Mouse (Mus musculus): ENCODE measurements around the gene Depdc5. TPM values are rescaled to one million over a fixed set of nuclear protein-coding genes. Genes with fewer than 3 reads are reported as not detected.
A peak's percentile ranks its signal among the peaks of the same experiment; 100 is the strongest.

The Depdc5 gene
- polyA plus RNA-seq, 1 experiment, result 15.5 TPM

GRCm38 (mm10) chr5:32995756-32996155, 132.3 kb downstream of the Depdc5 start:
- no peak overlapping the region for H3K4me3 ChIP-seq
- no peaks in the 10 kb centered on the region for H3K36me3 ChIP-seq (ENCODE audit: control insufficient read depth, insufficient read depth)
- no peaks in the 10 kb centered on the region for H3K79me2 ChIP-seq (ENCODE audit: control insufficient read depth, insufficient read depth)
- peaks cover 10% of the 10 kb centered on the region for H3K27me3 ChIP-seq (ENCODE audit: control insufficient read depth, insufficient read depth, insufficient read length)
- no peak overlapping the region for H3K4me2 ChIP-seq (ENCODE audit: low read depth)
- TF ChIP-seq SRF (IDR thresholded peaks at IDR 0.05; ENCODE audit: control insufficient read depth, insufficient read length, low read depth), result no peak
- TF ChIP-seq MAX (IDR thresholded peaks at IDR 0.05; ENCODE audit: low read depth), result no peak
- no peak for TF ChIP-seq POLR2AphosphoS2 (IDR thresholded peaks at IDR 0.05; ENCODE audit: insufficient read length, low read depth)
- TF ChIP-seq MYOD1 (IDR thresholded peaks at IDR 0.05; ENCODE audit: control insufficient read depth in 1 of 3, insufficient read length in 2 of 3, low read depth in 2 of 3), result no peak
- no peak for TF ChIP-seq CEBPB (IDR thresholded peaks at IDR 0.05; ENCODE audit: insufficient read depth, poor library complexity, severe bottlenecking)
- TF ChIP-seq TCF3 (IDR thresholded peaks at IDR 0.05; ENCODE audit: insufficient read length, low read depth), result no peak
- TF ChIP-seq MYOG (IDR thresholded peaks at IDR 0.05; ENCODE audit: control insufficient read depth in 1 of 3, insufficient read depth in 1 of 3, insufficient read length in 2 of 3, low read depth in 2 of 3), result no peak
- no peak for TF ChIP-seq REST (IDR thresholded peaks at IDR 0.05; ENCODE audit: insufficient read depth, insufficient read length)
- TF ChIP-seq POLR2A (IDR thresholded peaks at IDR 0.05; ENCODE audit: insufficient read length, low read depth), result no peak
- no peak for TF ChIP-seq TCF12 (IDR thresholded peaks at IDR 0.05; ENCODE audit: insufficient read depth, poor library complexity, severe bottlenecking)
- TF ChIP-seq E2F4 (IDR thresholded peaks at IDR 0.05; ENCODE audit: insufficient read depth), result no peak
- TF ChIP-seq USF1 (IDR thresholded peaks at IDR 0.05; ENCODE audit: low read depth), result no peak
- no peak overlapping the region for H3ac ChIP-seq (ENCODE audit: control insufficient read depth, insufficient read length)

- no peak for TF ChIP-seq E2F4 (IDR thresholded peaks at IDR 0.05; ENCODE audit: insufficient read depth)
- H3K27me3 ChIP-seq (ENCODE audit: control insufficient read depth, insufficient read depth, insufficient read length), result peaks cover 10% of the 10 kb centered on the region
- no peak overlapping the region for H3K4me2 ChIP-seq (ENCODE audit: low read depth)
- no peaks in the 10 kb centered on the region for H3K79me2 ChIP-seq (ENCODE audit: control insufficient read depth, insufficient read depth)
- H3K4me3 ChIP-seq, result no peak overlapping the region
- H3K36me3 ChIP-seq (ENCODE audit: control insufficient read depth, insufficient read depth), result no peaks in the 10 kb centered on the region
- no peak overlapping the region for H3ac ChIP-seq (ENCODE audit: control insufficient read depth, insufficient read length)
These were observed 133.1 kb downstream of the Depdc5 start for GRCm38 (mm10) chr5:32996560-32996959.

GRCm38 (mm10) chr5:32997686-32998085, 134.2 kb downstream of the Depdc5 start:
- Histone ChIP-seq H3ac (ENCODE audit: control insufficient read depth, insufficient read length) (no peak overlapping the region), H3K4me2 (ENCODE audit: low read depth) (no peak overlapping the region), H3K36me3 (ENCODE audit: control insufficient read depth, insufficient read depth) (no peaks in the 10 kb centered on the region), H3K4me3 (no peak overlapping the region), H3K27me3 (ENCODE audit: control insufficient read depth, insufficient read depth, insufficient read length) (peaks cover 10% of the 10 kb centered on the region), H3K79me2 (ENCODE audit: control insufficient read depth, insufficient read depth) (no peaks in the 10 kb centered on the region)
- TF ChIP-seq CEBPB (IDR thresholded peaks at IDR 0.05; ENCODE audit: insufficient read depth, poor library complexity, severe bottlenecking) (no peak), MYOG (IDR thresholded peaks at IDR 0.05; ENCODE audit: control insufficient read depth in 1 of 3, insufficient read depth in 1 of 3, insufficient read length in 2 of 3, low read depth in 2 of 3) (no peak), REST (IDR thresholded peaks at IDR 0.05; ENCODE audit: insufficient read depth, insufficient read length) (peak; percentile 8)

DNA sequence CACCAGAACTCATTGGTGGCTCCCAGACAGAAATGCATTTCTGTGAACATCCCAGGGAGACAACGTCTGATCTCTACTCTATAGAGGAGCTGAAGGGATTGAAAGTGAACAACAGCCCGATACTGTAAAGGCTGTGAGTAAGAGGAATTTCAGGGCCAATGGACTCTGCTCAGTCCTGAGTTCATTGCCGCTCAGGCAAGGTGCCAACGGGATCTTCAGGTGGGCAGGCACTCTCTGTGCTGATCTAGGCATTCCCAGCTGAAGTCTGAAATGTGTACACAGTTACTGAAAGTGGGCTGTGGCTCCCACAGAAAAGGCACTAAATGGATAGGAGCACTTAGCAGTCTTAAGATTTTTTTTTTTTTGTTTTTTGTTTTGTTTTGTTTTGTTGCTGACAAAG, 135.3 kb downstream of the Depdc5 start:
- peaks cover 10% of the 10 kb centered on the region for H3K27me3 ChIP-seq (ENCODE audit: control insufficient read depth, insufficient read depth, insufficient read length)
- H3ac ChIP-seq (ENCODE audit: control insufficient read depth, insufficient read length), result no peak overlapping the region
- no peak overlapping the region for H3K4me3 ChIP-seq
- no peak for TF ChIP-seq MAX (IDR thresholded peaks at IDR 0.05; ENCODE audit: low read depth)
- no peak for TF ChIP-seq POLR2AphosphoS2 (IDR thresholded peaks at IDR 0.05; ENCODE audit: insufficient read length, low read depth)
- TF ChIP-seq REST (IDR thresholded peaks at IDR 0.05; ENCODE audit: insufficient read depth, insufficient read length), result no peak
- no peak for TF ChIP-seq USF1 (IDR thresholded peaks at IDR 0.05; ENCODE audit: low read depth)
- TF ChIP-seq SRF (IDR thresholded peaks at IDR 0.05; ENCODE audit: control insufficient read depth, insufficient read length, low read depth), result no peak
- no peak for TF ChIP-seq MYOD1 (IDR thresholded peaks at IDR 0.05; ENCODE audit: control insufficient read depth in 1 of 3, insufficient read length in 2 of 3, low read depth in 2 of 3)
- no peaks in the 10 kb centered on the region for H3K36me3 ChIP-seq (ENCODE audit: control insufficient read depth, insufficient read depth)
- no peak overlapping the region for H3K4me2 ChIP-seq (ENCODE audit: low read depth)
- H3K79me2 ChIP-seq (ENCODE audit: control insufficient read depth, insufficient read depth), result no peaks in the 10 kb centered on the region

GRCm38 (mm10) chr5:33001111-33001510, 137.6 kb downstream of the Depdc5 start:
- TF ChIP-seq POLR2A (IDR thresholded peaks at IDR 0.05; ENCODE audit: insufficient read length, low read depth) (no peak), SRF (IDR thresholded peaks at IDR 0.05; ENCODE audit: control insufficient read depth, insufficient read length, low read depth) (no peak), MYOD1 (IDR thresholded peaks at IDR 0.05; ENCODE audit: control insufficient read depth in 1 of 3, insufficient read length in 2 of 3, low read depth in 2 of 3) (no peak), E2F4 (IDR thresholded peaks at IDR 0.05; ENCODE audit: insufficient read depth) (no peak), USF1 (IDR thresholded peaks at IDR 0.05; ENCODE audit: low read depth) (no peak)
- H3K4me3 ChIP-seq, result no peak overlapping the region

GRCm38 (mm10) chr5:33002781-33003180, 139.3 kb downstream of the Depdc5 start:
- H3K4me2 ChIP-seq (ENCODE audit: low read depth), result no peak overlapping the region
- H3K79me2 ChIP-seq (ENCODE audit: control insufficient read depth, insufficient read depth), result no peaks in the 10 kb centered on the region
- no peaks in the 10 kb centered on the region for H3K36me3 ChIP-seq (ENCODE audit: control insufficient read depth, insufficient read depth)
- TF ChIP-seq MYOG (IDR thresholded peaks at IDR 0.05; ENCODE audit: control insufficient read depth in 1 of 3, insufficient read depth in 1 of 3, insufficient read length in 2 of 3, low read depth in 2 of 3) (no peak), MAX (IDR thresholded peaks at IDR 0.05; ENCODE audit: low read depth) (no peak), TCF12 (IDR thresholded peaks at IDR 0.05; ENCODE audit: insufficient read depth, poor library complexity, severe bottlenecking) (no peak), REST (IDR thresholded peaks at IDR 0.05; ENCODE audit: insufficient read depth, insufficient read length) (no peak), E2F4 (IDR thresholded peaks at IDR 0.05; ENCODE audit: insufficient read depth) (no peak), POLR2AphosphoS2 (IDR thresholded peaks at IDR 0.05; ENCODE audit: insufficient read length, low read depth) (no peak), CEBPB (IDR thresholded peaks at IDR 0.05; ENCODE audit: insufficient read depth, poor library complexity, severe bottlenecking) (no peak), USF1 (IDR thresholded peaks at IDR 0.05; ENCODE audit: low read depth) (no peak), SRF (IDR thresholded peaks at IDR 0.05; ENCODE audit: control insufficient read depth, insufficient read length, low read depth) (no peak), POLR2A (IDR thresholded peaks at IDR 0.05; ENCODE audit: insufficient read length, low read depth) (no peak)
- no peaks in the 10 kb centered on the region for H3K27me3 ChIP-seq (ENCODE audit: control insufficient read depth, insufficient read depth, insufficient read length)
- H3K4me3 ChIP-seq, result no peak overlapping the region
- H3ac ChIP-seq (ENCODE audit: control insufficient read depth, insufficient read length), result no peak overlapping the region

More at GRCm38 (mm10) chr5:33001111-33001510, 137.6 kb downstream of the Depdc5 start:
- H3K79me2 ChIP-seq (ENCODE audit: control insufficient read depth, insufficient read depth), result no peaks in the 10 kb centered on the region
- H3K4me2 ChIP-seq (ENCODE audit: low read depth), result no peak overlapping the region
- no peaks in the 10 kb centered on the region for H3K36me3 ChIP-seq (ENCODE audit: control insufficient read depth, insufficient read depth)
- H3ac ChIP-seq (ENCODE audit: control insufficient read depth, insufficient read length), result no peak overlapping the region
- peaks cover 3% of the 10 kb centered on the region for H3K27me3 ChIP-seq (ENCODE audit: control insufficient read depth, insufficient read depth, insufficient read length)

Data from myocyte (in vitro differentiated cells).